Mouse (Mus musculus) mammary gland, adult 2 months (tissue): Measurements from ENCODE around the gene Vkorc1l1. TPM values are rescaled to one million over a fixed set of nuclear protein-coding genes. Genes with fewer than 3 reads are reported as not detected.

Experiments
- polyA plus RNA-seq: library from polyadenylated mRNA; depleted of rRNA; stranded (reverse); fragments of >200 nt; gene quantifications from 2 replicates; pipeline ENCODE4 v1.2.3, GENCODE M21; 2012; ENCODE audit warnings: low replicate concordance; rRNA removed

The Vkorc1l1 gene
- polyA plus RNA-seq, result 16.9 and 40.6 TPM in 2 replicates

DNA sequence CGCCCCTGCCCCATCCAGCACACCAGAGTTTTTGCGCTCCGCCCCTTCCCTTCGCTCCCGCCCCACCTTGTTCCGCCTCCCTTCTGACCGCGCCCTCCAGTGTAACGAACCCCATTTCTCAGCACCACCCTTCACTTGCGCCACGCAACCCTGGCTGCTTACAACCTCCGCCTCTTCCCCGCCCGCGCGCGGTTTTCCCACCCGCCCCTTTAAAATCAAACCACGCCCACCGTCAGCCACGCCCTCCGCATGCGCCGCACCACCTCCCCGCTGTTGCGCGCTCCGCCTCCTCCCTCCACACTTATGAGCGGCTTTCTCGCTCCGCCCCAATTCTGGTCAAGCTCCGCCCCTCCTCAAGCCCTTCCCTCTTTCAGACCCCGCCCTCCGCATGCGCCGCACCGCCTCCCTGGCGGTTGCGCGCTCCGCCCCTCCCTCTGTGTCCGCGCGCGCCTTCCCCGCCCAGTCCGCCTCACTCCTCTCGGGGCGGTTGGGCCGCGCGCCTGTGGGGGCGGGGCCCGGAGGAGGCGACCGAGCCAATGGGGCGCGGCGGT, at the start of gene Vkorc1l1:
Vkorc1l1 (plus strand) TSS at position 476 of the 551 bp plus-strand sequence.

GRCm38 (mm10) chr5:129895198-129896088, 46.3 kb upstream of the Vkorc1l1 start, which contains the start of gene Zbed5:
TSS of gene Zbed5 (plus strand) at chr5:129895723.

GRCm38 (mm10) chr5:129898449-129898848, 43.3 kb upstream of the Vkorc1l1 start, which contains the start of gene Phkg1:
TSS of gene Phkg1 (minus strand) at chr5:129898549.

DNA sequence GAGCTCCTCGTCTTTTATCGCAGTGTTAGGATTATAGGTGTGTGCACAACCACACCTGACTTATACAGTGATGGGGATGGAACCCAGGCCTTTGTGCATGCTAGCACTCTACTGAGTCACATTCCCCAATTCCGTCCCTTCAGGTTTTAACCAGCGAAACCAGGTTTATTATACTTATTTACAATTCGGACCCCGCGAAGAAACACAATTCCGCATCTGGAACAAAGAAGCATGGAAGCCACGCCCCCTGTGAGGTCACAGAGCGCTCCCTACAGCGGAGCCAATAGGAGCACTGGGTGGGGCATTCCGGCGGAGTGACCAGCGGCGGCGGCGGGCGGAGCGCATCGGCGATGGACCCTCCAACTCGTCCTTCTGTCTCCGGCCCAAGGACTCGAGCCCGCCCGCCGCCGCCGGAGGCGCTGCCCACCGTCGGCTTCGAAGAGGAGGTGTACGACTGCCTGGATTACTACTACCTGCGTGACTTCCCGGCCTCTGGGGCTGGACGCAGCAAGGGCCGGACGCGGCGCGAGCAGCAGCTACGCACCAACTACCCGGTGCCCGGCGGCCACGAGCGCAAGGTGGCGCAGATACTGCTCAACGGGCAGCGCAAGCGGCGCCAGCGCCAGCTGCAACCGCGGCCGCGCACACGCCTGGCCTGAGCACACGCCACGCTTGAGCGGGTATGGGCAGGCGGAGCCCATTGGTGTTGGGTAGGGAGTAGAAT, 33.4 kb upstream of the Vkorc1l1 start, which contains the start of gene Nupr1l:
Nupr1l (plus strand) TSS at position 299 of the 724 bp plus-strand sequence.

GRCm38 (mm10) chr5:130002301-130003146, 60.8 kb downstream of the Vkorc1l1 start, which contains the start of gene Gusb:
TSS of gene Gusb (minus strand) at chr5:130003049.

DNA sequence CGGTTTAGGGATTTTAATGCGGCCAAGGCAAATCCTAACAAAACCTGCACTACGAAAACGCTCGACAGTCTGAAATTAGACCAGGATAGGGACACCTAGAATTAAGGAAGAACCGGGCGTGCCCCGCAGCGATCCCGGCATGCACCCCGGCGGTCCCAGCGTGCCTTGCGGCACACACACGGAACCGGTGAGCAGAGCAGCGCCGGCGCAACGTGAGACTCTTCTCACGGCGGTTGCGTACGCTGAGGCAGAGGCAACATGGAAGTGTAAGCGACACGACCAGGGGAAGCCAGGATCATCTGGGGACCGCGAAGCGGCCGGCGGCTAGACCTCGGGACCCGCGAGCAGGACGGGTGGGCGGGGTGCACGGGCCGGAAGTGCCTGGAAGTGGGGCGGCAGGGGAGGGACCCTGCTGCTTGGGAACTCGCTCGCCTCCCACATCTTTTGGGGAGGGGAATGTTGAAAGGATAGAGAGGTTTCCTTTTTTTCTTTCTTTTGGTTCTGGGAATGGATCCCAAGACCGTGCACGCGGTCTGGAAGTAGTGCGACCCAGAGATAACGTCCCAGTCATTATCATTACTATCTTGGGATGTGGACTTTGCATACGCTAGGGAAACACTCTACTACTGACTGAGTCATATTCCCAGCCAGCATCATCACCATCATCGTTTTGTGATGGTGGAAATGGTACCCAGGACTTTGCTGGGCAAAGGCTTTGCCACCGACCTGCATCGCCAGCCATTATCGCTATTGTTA, 87.5 kb downstream of the Vkorc1l1 start, which contains the start of the genes Asl and Crcp:
Asl (minus strand) TSS at position 106 of the 756 bp plus-strand sequence.
Crcp (plus strand) TSS at position 149 of the 756 bp plus-strand sequence.

Other genes starting within 250 kb of the Vkorc1l1 start
- gene Sept14, start 233.5 kb upstream of the Vkorc1l1 start, polyA plus RNA-seq, result not detected in 2 replicates
- 45.9 and 83.8 TPM in 2 replicates for gene Mrps17, start 226.5 kb upstream of the Vkorc1l1 start, polyA plus RNA-seq
- 38.0 and 95.0 TPM in 2 replicates for gene Nipsnap2, start 216.9 kb upstream of the Vkorc1l1 start, polyA plus RNA-seq
- gene Psph, start 154.5 kb upstream of the Vkorc1l1 start, polyA plus RNA-seq, result 26.4 and 48.6 TPM in 2 replicates
- gene Sumf2, start 95.0 kb upstream of the Vkorc1l1 start, polyA plus RNA-seq, result 20.4 and 25.6 TPM in 2 replicates
- 1,016 and 2,460 TPM in 2 replicates for gene Chchd2, start 54.5 kb upstream of the Vkorc1l1 start, polyA plus RNA-seq
- 1.5 and 2.5 TPM in 2 replicates for gene Zbed5, start 46.2 kb upstream of the Vkorc1l1 start, polyA plus RNA-seq
- 8.4 and 93.8 TPM in 2 replicates for gene Phkg1, start 43.4 kb upstream of the Vkorc1l1 start, polyA plus RNA-seq
- gene Nupr1l, start 33.4 kb upstream of the Vkorc1l1 start, polyA plus RNA-seq, result 6.3 and 16.3 TPM in 2 replicates
- gene Gusb, start 61.1 kb downstream of the Vkorc1l1 start, polyA plus RNA-seq, result 49.1 and 57.7 TPM in 2 replicates
- gene Asl, start 87.3 kb downstream of the Vkorc1l1 start, polyA plus RNA-seq, result 22.6 and 31.5 TPM in 2 replicates
- 6.0 and 13.4 TPM in 2 replicates for gene Crcp, start 87.3 kb downstream of the Vkorc1l1 start, polyA plus RNA-seq
- gene Tpst1, start 131.4 kb downstream of the Vkorc1l1 start, polyA plus RNA-seq, result 19.8 and 27.4 TPM in 2 replicates
- 6.4 and 12.7 TPM in 2 replicates for gene Kctd7, start 202.9 kb downstream of the Vkorc1l1 start, polyA plus RNA-seq
- gene Rabgef1, start 229.8 kb downstream of the Vkorc1l1 start, polyA plus RNA-seq, result 20.7 and 34.6 TPM in 2 replicates